Mouse (Mus musculus) right cerebral cortex, adult 18-20 months (tissue): ENCODE measurements around the gene Thra.
"Not testable (repeated sequence)": the region's sequence is repeated elsewhere in the genome, so short reads cannot be mapped to it uniquely, and the experiment has no call there.

Experiments
- DNase-seq: peaks from one replicate; pipeline ENCODE4 v3.0.0; 2022; ENCODE audit warnings: mixed read lengths

The Thra gene

DNA sequence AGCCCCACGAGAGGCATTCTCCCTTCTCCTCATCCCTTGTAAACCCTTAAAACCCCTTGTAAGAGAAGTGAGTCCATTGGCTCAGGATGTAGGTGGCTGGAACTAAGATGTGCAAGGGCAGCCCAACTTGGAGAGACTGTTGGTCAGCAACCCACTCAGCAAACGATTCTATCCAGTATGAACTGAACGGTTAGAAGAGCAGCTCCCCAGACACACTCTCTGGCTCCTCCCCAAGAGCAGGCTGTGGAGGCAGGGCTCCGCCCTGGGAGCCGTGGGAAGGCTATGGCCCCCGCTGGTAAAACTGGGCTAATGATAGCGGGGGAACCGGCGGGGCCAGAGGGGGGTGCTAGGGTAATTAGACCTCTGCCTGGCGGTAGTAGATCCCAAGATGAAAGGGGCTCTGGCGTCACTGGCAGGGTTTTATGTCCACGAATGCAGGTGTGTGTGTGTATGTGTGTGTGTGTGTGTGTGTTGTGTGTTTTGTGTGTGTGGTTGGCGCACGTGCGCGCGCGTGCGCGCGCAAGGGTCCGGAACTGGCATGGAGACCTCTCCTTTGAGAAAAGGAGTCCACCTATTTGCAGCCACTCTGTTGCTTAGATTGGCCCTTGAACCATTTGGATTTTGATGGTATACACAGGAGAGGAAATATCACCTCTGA lies at the start of gene Thra:
Gene Thra (plus strand): TSS at position 246 of the 658 bp plus-strand sequence.
- peak; percentile 82 for DNase-seq

- no peak for DNase-seq
Measured at GRCm38 (mm10) chr11:98693201-98693600, 47.2 kb upstream of the Thra start.

GRCm38 (mm10) chr11:98693746-98694145 lies 46.7 kb upstream of the Thra start:
- DNase-seq: no peak

DNA sequence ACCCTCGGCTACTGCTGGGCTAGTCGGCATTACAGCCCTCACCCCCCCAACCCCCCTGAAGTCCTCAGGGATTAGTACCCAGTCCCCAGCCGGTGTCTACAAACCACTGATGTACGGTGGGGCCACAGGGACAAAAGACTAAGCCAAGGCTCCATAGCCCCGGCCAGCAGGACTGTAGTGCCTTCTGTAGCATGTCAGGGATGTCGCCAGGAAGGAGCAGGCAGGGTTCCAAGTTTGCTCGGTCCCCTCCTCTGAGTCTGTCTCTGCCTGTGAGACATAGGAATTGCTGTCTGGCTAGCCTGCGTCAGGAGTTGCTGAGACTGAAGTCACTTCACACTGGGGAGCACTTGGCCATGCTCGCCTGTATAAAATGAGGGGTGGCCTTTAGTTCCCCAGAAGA lies 46.1 kb upstream of the Thra start:
- DNase-seq: no peak

DNA sequence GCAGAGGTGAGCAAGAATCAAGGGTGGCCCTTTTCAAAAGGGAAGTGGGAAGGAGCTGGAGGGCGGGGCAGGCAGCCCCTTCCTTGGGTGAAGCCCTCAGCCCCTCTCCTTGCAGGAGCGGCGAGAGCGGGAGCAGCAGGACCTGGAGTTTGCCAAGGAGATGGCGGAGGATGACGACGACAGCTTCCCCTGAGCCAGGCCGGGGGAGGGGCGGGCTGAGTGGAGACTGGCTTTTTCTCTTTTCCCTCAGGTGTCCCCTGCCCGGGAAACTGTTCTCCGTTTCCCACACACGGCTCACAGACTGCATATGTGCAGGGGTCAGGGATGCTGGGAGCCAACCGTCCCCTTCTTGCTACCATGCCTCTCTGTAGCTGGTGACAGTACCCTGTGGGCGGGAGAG lies 45.0 kb upstream of the Thra start:
- no peak for DNase-seq

- DNase-seq: no peak
Measured at GRCm38 (mm10) chr11:98696454-98697216, 43.8 kb upstream of the Thra start.

- no peak for DNase-seq
Measured at GRCm38 (mm10) chr11:98697225-98697624, 43.2 kb upstream of the Thra start.

- DNase-seq: no peak
Measured at GRCm38 (mm10) chr11:98698849-98699640, 41.4 kb upstream of the Thra start.

GRCm38 (mm10) chr11:98699911-98700310 lies 40.5 kb upstream of the Thra start:
- DNase-seq: peak; percentile 71

- DNase-seq: no peak
Measured at GRCm38 (mm10) chr11:98701213-98701670, 39.2 kb upstream of the Thra start, which contains the start of gene Csf3. Gene Csf3 (plus strand): TSS chr11:98701263.

- no peak for DNase-seq
Measured at GRCm38 (mm10) chr11:98702323-98702722, 38.1 kb upstream of the Thra start.

GRCm38 (mm10) chr11:98705021-98705420 lies 35.4 kb upstream of the Thra start:
- DNase-seq: no peak

DNA sequence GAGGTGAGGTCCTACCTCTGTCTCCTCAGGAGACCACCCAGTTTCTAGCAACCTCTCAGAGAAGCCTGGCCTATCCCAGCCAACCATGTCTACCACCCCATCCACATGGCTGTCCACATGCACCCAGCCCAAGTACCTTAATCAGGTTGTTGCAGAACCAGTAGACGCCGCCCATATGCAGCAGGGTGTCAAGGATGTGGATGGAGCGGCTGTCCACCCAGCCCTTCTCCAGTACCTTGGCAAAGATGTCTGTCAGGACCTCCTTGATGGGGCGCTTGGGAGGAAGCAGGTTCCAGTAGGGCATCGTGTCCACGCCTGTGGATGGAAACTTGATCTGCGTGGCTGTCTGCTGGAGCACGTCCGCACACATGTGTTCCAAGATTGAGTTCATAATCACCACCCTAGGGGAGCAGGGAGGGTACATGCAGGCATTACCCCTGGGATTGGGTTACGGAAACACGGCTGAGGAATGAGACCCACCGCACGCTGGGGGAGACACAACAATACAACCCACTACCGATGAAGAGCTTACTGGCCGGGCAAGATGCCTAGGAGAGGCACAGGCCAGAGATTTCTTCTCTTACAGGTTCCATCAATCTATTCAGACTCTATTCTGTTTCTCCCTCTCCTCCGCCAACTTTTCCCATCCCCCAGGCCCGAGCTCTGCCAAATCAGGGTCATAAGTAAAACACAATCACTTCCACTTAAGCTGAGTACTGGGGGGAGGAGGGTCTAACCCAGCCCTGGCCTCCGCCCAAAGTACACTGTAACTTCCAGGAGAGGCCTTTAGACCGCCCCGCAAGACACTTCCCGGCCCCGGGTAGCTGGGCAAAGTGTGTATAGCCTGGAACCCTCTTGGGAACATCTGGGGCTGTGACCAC lies 32.8 kb upstream of the Thra start:
- DNase-seq: no peak

- DNase-seq: no peak
Measured at GRCm38 (mm10) chr11:98708282-98708956, 32.0 kb upstream of the Thra start.

DNA sequence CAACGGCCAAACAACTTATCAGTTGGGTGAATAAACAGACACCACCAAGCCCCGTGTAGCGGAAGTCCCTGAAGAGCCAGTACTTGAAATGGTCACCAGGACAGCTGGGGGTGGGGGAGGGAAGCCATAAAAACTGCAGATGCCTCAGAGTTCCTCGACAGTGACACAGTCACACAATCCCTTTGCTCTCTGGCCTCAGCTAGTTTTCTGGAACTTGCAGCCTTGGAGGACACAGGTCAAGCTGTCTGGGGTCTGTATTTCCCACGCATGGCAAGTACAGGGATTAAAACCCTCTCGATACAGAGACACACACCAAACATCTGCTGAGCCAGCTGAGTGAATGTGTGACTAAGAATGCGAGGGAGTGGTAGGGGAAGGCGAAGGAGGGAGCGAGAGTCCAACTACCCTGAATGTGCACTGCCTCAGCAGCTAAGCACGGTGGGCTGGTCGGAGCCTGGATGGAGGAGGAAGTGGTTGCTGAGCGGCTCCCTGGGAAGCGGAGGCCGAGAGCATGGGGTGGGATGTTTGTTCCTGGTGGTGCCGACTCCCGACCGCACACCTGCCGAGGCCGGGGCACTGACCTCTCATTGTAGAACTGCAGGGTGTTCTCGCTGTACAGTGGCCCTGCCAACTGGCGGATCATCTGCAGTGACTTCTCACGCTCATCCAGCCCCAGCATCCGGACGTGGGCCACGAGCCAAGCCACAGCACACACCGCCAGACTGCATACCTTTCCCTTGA lies 31.3 kb upstream of the Thra start:
- DNase-seq: peak; percentile 72

GRCm38 (mm10) chr11:98710416-98711045 lies 29.9 kb upstream of the Thra start:
- DNase-seq: peak; percentile 77

- no peak for DNase-seq
Measured at GRCm38 (mm10) chr11:98711046-98711434, 29.4 kb upstream of the Thra start.

DNA sequence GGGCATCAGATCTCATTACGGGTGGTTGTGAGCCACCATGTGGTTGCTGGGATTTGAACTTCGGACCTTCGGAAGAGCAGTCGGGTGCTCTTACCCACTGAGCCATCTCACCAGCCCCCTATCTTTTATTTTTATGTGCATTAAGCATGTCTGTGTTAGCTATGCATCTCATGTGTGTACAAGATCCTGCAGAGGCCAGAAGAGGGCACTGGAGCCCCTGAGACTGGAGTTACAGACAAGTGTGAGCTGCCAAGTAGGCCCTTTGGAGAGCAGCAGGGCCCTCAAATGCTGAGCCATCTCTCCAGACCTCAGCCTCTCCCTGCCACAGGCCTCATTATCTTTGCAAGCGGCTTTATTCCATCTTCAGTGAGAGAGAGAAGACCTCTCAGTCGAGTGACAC lies 28.4 kb upstream of the Thra start:
- not testable (repeated sequence) for DNase-seq

DNA sequence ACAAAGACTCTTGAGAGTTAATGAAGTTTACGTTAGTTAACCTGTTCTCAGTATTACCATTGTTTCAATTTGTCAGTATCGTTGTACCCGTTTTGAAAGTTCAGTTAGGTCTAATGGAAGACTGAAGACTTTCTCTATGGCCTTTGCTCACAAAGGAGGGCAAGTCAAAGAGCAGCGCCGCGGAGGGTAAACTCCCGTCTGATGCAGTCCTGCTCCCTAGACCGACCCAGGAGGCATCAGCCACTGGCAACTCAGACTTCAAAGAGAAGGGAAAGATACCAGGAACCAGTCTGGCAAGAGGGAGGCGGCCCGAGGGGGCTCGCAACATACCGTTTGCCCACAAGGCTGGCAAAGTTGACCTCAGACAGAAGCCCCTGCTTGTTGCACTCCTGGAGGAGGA lies 26.7 kb upstream of the Thra start:
- DNase-seq: no peak

GRCm38 (mm10) chr11:98715946-98716345 lies 24.5 kb upstream of the Thra start:
- no peak for DNase-seq

DNA sequence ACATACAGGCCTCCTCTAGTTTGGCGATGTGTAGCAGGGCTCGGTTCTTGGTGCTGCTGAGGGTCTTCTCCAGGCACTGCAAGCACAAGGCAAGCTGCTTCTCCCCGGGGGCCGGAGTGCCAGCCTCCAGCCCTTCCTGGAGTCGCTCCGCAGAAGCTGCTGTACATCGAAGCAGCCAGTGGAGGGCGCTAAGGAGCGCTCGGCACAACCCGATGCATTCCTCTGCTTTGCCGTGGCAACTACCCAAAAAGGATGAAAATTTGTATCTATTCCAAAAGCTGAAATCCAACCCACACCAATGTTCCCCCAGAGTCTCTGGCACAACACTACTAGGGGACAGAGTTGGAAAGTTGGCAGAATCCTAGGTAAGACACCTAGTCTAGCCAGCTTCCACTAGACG lies 22.5 kb upstream of the Thra start:
- DNase-seq: peak; percentile 83
